8 mouse cellular contexts compared by ENCODE assay signal in the genomic region with DNA sequence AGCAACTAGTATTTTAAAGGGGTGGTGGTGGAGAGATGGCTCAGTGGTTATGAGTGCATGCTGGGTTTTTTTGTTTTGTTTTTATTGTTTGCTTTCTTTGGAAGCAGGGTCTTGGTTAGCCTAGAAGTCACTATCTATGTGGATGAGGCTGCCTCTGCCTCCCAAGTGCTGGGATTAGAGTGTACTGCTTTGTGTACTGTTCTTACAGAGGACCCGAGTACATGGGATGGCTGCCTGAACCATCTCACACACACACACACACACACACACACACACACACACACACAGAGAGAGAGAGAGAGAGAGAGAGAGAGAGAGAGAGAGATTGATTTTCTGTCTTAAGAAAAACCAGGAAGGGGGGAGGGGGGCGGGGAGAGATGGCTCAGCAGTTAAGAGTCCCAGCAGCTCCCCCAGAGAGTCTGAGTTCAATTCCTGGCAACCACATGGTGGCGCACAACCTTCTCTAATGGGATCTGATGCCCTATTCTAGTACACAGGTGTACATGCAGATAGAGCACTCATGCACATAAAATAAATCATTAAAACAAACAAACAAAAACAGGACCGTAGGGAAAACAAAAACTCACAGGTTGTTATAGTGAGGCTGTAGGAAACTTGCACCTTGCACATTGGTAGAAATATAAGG. TPM values are rescaled to one million over a fixed set of nuclear protein-coding genes. Genes with fewer than 3 reads are reported as not detected.
A peak's percentile ranks its signal among the peaks of the same experiment; 100 is the strongest.
DNase-seq lines count a peak whose midpoint lies in the region; ATAC-seq and TF ChIP-seq lines count a peak whose summit lies in the region.

No protein-coding gene starts in this region.

- peak; percentile 58 for TF ChIP-seq CTCF in kidney, adult 2 months (conservative IDR thresholded peaks at IDR 0.05; ENCODE audit: insufficient read depth, insufficient read length, low read depth, low read length)
- peak; percentile 65 for TF ChIP-seq CTCF in lung, postnatal 0 days (IDR thresholded peaks at IDR 0.05)

- H3K9ac ChIP-seq in lung, postnatal 0 days (replicated peaks; ENCODE audit: low read depth) = no peak overlapping the region

- WGBS in kidney, adult 2 months = 13% methylated on average over 4 of the region's 4 CpGs
- WGBS in lung, postnatal 0 days = 22% methylated on average over 4 of the region's 4 CpGs

- TF ChIP-seq EP300 in lung, postnatal 0 days (IDR thresholded peaks at IDR 0.05) = no peak

- no peaks in the 10 kb centered on the region for H3K27me3 ChIP-seq in kidney, adult 2 months (replicated peaks; ENCODE audit: control insufficient read depth, insufficient read depth, low read length)
- H3K27me3 ChIP-seq in lung, postnatal 0 days (replicated peaks; ENCODE audit: insufficient read depth, low read length) = no peaks in the 10 kb centered on the region

- H3K36me3 ChIP-seq in kidney, adult 2 months (ENCODE audit: control insufficient read depth, insufficient read depth, low read length) = no peaks in the 10 kb centered on the region
- no peaks in the 10 kb centered on the region for H3K36me3 ChIP-seq in lung, postnatal 0 days (ENCODE audit: insufficient read depth, low read length)

- H3K4me2 ChIP-seq in lung, postnatal 0 days (replicated peaks; ENCODE audit: low read depth, low read length) = no peak overlapping the region

- ATAC-seq in erythroid progenitor cell, adult 5-6 weeks (replicated peaks; ENCODE audit: low FRiP score, poor library complexity, severe bottlenecking) = peak; percentile 46; the same call in 1 of the 2 replicates
- ATAC-seq in lung, postnatal 0 days = peak; percentile 56; the same call in 1 of the 2 replicates

- peak; percentile 65 for DNase-seq in testis, postnatal 10 days (ENCODE audit: low spot score)
- no peak for DNase-seq in testis, postnatal 14 days (ENCODE audit: low spot score)
- peak; percentile 68 to 70 for DNase-seq in adrenal gland, postnatal 36 days
- peak; percentile 63 for DNase-seq in kidney, adult 2 months
- DNase-seq in lung, postnatal 0 days (ENCODE audit: low spot score) = peak; percentile 69
- DNase-seq in spleen, adult 12 weeks (ENCODE audit: low spot score) = peak; percentile 55
- DNase-seq in frontal cortex, postnatal 10 days (ENCODE audit: low spot score in 2 of 2) = no peak

- no peaks in the 10 kb centered on the region for H3K9me3 ChIP-seq in lung, postnatal 0 days (ENCODE audit: low read length)

- no peaks in the 10 kb centered on the region for H3K4me1 ChIP-seq in kidney, adult 2 months (ENCODE audit: control insufficient read depth, insufficient read depth, low read length)
- H3K4me1 ChIP-seq in lung, postnatal 0 days (ENCODE audit: insufficient read depth, low read depth, low read length) = no peaks in the 10 kb centered on the region

- TF ChIP-seq POLR2A in kidney, adult 2 months (IDR thresholded peaks at IDR 0.05; ENCODE audit: low read depth, low read length) = no peak

- no peak overlapping the region for H3K4me3 ChIP-seq in kidney, adult 2 months (ENCODE audit: insufficient read depth, low read depth, low read length)
- no peak overlapping the region for H3K4me3 ChIP-seq in lung, postnatal 0 days (ENCODE audit: low read depth, low read length)

- H3K27ac ChIP-seq in kidney, adult 2 months (ENCODE audit: insufficient read depth, low read depth, low read length) = no peak overlapping the region
- no peak overlapping the region for H3K27ac ChIP-seq in lung, postnatal 0 days (ENCODE audit: low read length)

RNA-seq across cellular contexts. Expression of gene Tmem86b, which starts 7.6 kb away (rescaled TPM):
- total RNA-seq in adrenal gland, postnatal 36 days (2021) = 1 to 10 TPM; 5.9 to 8.2 TPM
- 72.1 and 91.0 TPM in 2 replicates for total RNA-seq in erythroid progenitor cell, adult 5-6 weeks (2015; ENCODE audit: low replicate concordance)
- 37.6 and 45.8 TPM in 2 replicates for total RNA-seq in erythroid progenitor cell, adult 5-6 weeks (2017; ENCODE audit: low replicate concordance)
- polyA plus RNA-seq in kidney, adult 2 months (2012; rRNA removed) = 83.0 and 86.5 TPM in 2 replicates
- 0.90 and 0.91 TPM in 2 replicates for polyA plus RNA-seq in lung, postnatal 0 days (2015; fragmentation: Nextera tagmentation; extraction: Ambion mirVana)

RNA-seq across cellular contexts. Expression of gene Ptprh, which starts 19.8 kb away (rescaled TPM):
- not detected for total RNA-seq in adrenal gland, postnatal 36 days (2021)
- not detected in 2 replicates for total RNA-seq in erythroid progenitor cell, adult 5-6 weeks (2015; ENCODE audit: low replicate concordance)
- not detected in 2 replicates for total RNA-seq in erythroid progenitor cell, adult 5-6 weeks (2017; ENCODE audit: low replicate concordance)
- polyA plus RNA-seq in kidney, adult 2 months (2012; rRNA removed) = 0.22 and 0.24 TPM in 2 replicates
- polyA plus RNA-seq in lung, postnatal 0 days (2015; fragmentation: Nextera tagmentation; extraction: Ambion mirVana) = not detected in 2 replicates

RNA-seq across cellular contexts. Expression of gene Ppp6r1, which starts 35.2 kb away (rescaled TPM):
- 10 to 100 TPM; 82.6 to 89.5 TPM for total RNA-seq in adrenal gland, postnatal 36 days (2021)
- total RNA-seq in erythroid progenitor cell, adult 5-6 weeks (2015; ENCODE audit: low replicate concordance) = 62.0 and 84.3 TPM in 2 replicates
- 73.6 and 85.1 TPM in 2 replicates for total RNA-seq in erythroid progenitor cell, adult 5-6 weeks (2017; ENCODE audit: low replicate concordance)
- 103 and 109 TPM in 2 replicates for polyA plus RNA-seq in kidney, adult 2 months (2012; rRNA removed)
- polyA plus RNA-seq in lung, postnatal 0 days (2015; fragmentation: Nextera tagmentation; extraction: Ambion mirVana) = 6.8 and 7.5 TPM in 2 replicates

Comparison
In these comparisons a context has a peak if more than half of its experiments do, and no peak if none do; other contexts are left out.
1. DNase-seq: peak in testis, postnatal 10 days (single experiment), adrenal gland, postnatal 36 days (2 of 2), kidney, adult 2 months (single experiment), lung, postnatal 0 days (single experiment) and spleen, adult 12 weeks (single experiment); none in testis, postnatal 14 days (single experiment) and frontal cortex, postnatal 10 days (0 of 2).
2. RNA of gene Tmem86b, which starts 7.6 kb away (total RNA-seq): 37.6 to 91.0 TPM in erythroid progenitor cell, adult 5-6 weeks; 5.9 to 8.2 TPM in adrenal gland, postnatal 36 days; every median in the first group is over 4 times any median in the second.